Mouse (Mus musculus) lung, postnatal 0 days (tissue): ENCODE measurements around the gene Olfr810. TPM values are rescaled to one million over a fixed set of nuclear protein-coding genes. Genes with fewer than 3 reads are reported as not detected.

Experiments
- ATAC-seq: fragments of 200-750 bp; cut with Nextera tagmentation; 2 replicates; pipeline ENCODE4 v1.8.0; 2017; ENCODE audit warnings: moderate library complexity
- DNase-seq: peaks from one replicate; pipeline ENCODE4 v3.0.0-alpha.2; 2016; ENCODE audit warnings: low spot score
- H3K27ac ChIP-seq: fragments of 300-500 bp; sonication (generic); 2 replicates; pipeline ENCODE4 v1.5.1; 2014; ENCODE audit warnings: antibody characterized with exemption, mild to moderate bottlenecking, low read length, mixed read lengths
- H3K27me3 ChIP-seq: fragments of 300-500 bp; sonication (generic); replicated peaks from 2 replicates; pipeline ENCODE4 v1.6.1; 2014; ENCODE audit warnings: low read length, mixed read lengths; ENCODE audit not compliant: insufficient read depth
- H3K36me3 ChIP-seq: fragments of 300-500 bp; sonication (generic); 2 replicates; pipeline ENCODE4 v1.6.1; 2014; ENCODE audit warnings: low read length, mixed read lengths; ENCODE audit not compliant: insufficient read depth
- H3K4me1 ChIP-seq: fragments of 300-500 bp; sonication (generic); 2 replicates; pipeline ENCODE4 v1.6.1; 2014; ENCODE audit warnings: antibody characterized with exemption, low read depth, low read length, mixed read lengths; ENCODE audit not compliant: insufficient read depth
- H3K4me2 ChIP-seq: fragments of 300-500 bp; sonication (generic); replicated peaks from 2 replicates; pipeline ENCODE4 v1.6.1; 2014; ENCODE audit warnings: low read depth, mild to moderate bottlenecking, low read length, moderate library complexity, mixed read lengths
- H3K4me3 ChIP-seq: fragments of 300-500 bp; sonication (generic); 2 replicates; pipeline ENCODE4 v1.5.1; 2014; ENCODE audit warnings: low read depth, low read length
- H3K9ac ChIP-seq: fragments of 300-500 bp; sonication (generic); replicated peaks from 2 replicates; pipeline ENCODE4 v1.6.1; 2014; ENCODE audit warnings: low read depth, mild to moderate bottlenecking
- H3K9me3 ChIP-seq: fragments of 300-500 bp; sonication (generic); 2 replicates; pipeline ENCODE4 v1.6.1; 2016; ENCODE audit warnings: low read length, mixed read lengths
- CTCF ChIP-seq: IDR thresholded peaks from 2 replicates; pipeline ENCODE4 v1.5.1; 2016; ENCODE audit warnings: antibody characterized with exemption, mild to moderate bottlenecking
- EP300 ChIP-seq: IDR thresholded peaks from 2 replicates; pipeline ENCODE4 v1.6.1; 2016; ENCODE audit warnings: antibody characterized with exemption, mild to moderate bottlenecking, control low read depth
- WGBS: fragments of 180-500 bp; shearing (Covaris S2); extraction: QIAGEN DNeasy Blood & Tissue Kit; methylation state at CpG from one replicate; pipeline ENCODE4 v1.1.7; 2014; 5-methylcytosine and 5-hydroxymethylcytosine counted together
- polyA plus RNA-seq: library from polyadenylated mRNA; unstranded; fragments of >200 nt; fragmentation: Nextera tagmentation; extraction: Ambion mirVana; gene quantifications from 2 replicates; pipeline ENCODE4 v1.2.1, GENCODE M21; 2015

Gene Olfr810
- polyA plus RNA-seq = not detected in 2 replicates

GRCm38 (mm10) chr10:129794817-129795216, at the start of gene Olfr810:
Gene Olfr810 (minus strand): TSS chr10:129794917.
- H3K9me3 ChIP-seq = no peaks in the 10 kb centered on the region
- H3K4me2 ChIP-seq = no peak within 1 kb of the TSS
- no peak for DNase-seq
- TF ChIP-seq CTCF (no peak), EP300 (no peak)
- no peaks in the 10 kb centered on the region for H3K36me3 ChIP-seq
- H3K27ac ChIP-seq = no peak within 1 kb of the TSS
- no peak within 1 kb of the TSS for H3K4me3 ChIP-seq
- no peak for ATAC-seq
- H3K4me1 ChIP-seq = no peaks in the 10 kb centered on the region
- H3K27me3 ChIP-seq = no peaks in the 10 kb centered on the region
- H3K9ac ChIP-seq = no peak within 1 kb of the TSS

GRCm38 (mm10) chr10:129804296-129804695, 9.6 kb upstream of the Olfr810 start, which contains the start of gene Olfr811:
Gene Olfr811 (minus strand): TSS chr10:129804396.
- TF ChIP-seq CTCF (no peak), EP300 (no peak)
- WGBS = 81% methylated on average over 4 of the region's 4 CpGs

DNA sequence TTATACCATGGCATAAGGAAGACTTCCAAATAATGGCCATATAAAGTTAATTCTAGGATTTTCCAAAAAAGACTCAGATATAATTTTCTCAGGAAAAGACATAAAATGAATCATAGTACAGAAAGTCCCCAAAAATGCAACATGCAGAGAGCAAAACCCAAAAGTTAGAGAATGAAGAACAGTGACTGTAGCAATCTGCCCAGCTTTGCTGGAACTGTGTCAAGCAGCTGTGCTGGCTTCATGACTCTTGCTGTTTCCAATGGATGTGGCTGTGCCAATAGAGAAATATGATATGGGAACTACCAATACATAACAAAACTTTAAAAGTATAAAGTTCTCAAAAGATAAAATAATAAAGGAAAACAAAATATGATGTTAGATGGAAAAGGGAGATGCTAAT, 16.6 kb downstream of the Olfr810 start:
- Histone ChIP-seq H3K27me3 (no peaks in the 10 kb centered on the region), H3K9ac (no peak overlapping the region), H3K36me3 (no peaks in the 10 kb centered on the region), H3K4me2 (no peak overlapping the region), H3K4me1 (no peaks in the 10 kb centered on the region), H3K4me3 (no peak overlapping the region), H3K27ac (no peak overlapping the region), H3K9me3 (no peaks in the 10 kb centered on the region)
- ATAC-seq (no peak), DNase-seq (no peak)
- TF ChIP-seq EP300 (no peak), CTCF (no peak)

More at GRCm38 (mm10) chr10:129804296-129804695, 9.6 kb upstream of the Olfr810 start, which contains the start of gene Olfr811:
- Histone ChIP-seq H3K4me3 (no peak within 1 kb of the TSS), H3K27me3 (no peaks in the 10 kb centered on the region), H3K4me2 (no peak within 1 kb of the TSS), H3K9me3 (no peaks in the 10 kb centered on the region), H3K36me3 (no peaks in the 10 kb centered on the region), H3K9ac (no peak within 1 kb of the TSS), H3K27ac (no peak within 1 kb of the TSS), H3K4me1 (no peaks in the 10 kb centered on the region)
- DNase-seq (no peak), ATAC-seq (no peak)

GRCm38 (mm10) chr10:129774338-129774737, 20.4 kb downstream of the Olfr810 start, which contains the start of gene Olfr809:
Gene Olfr809 (plus strand): TSS chr10:129774638.
- ATAC-seq (no peak), DNase-seq (no peak)
- no peaks in the 10 kb centered on the region for H3K4me1 ChIP-seq
- H3K9me3 ChIP-seq = no peaks in the 10 kb centered on the region
- no peaks in the 10 kb centered on the region for H3K27me3 ChIP-seq
- H3K27ac ChIP-seq = no peak within 1 kb of the TSS
- H3K4me2 ChIP-seq = no peak within 1 kb of the TSS
- no peaks in the 10 kb centered on the region for H3K36me3 ChIP-seq
- TF ChIP-seq EP300 = no peak
- TF ChIP-seq CTCF = no peak
- H3K4me3 ChIP-seq = no peak within 1 kb of the TSS
- H3K9ac ChIP-seq = no peak within 1 kb of the TSS

- Histone ChIP-seq H3K4me2 (no peak within 1 kb of the TSS), H3K9ac (no peak within 1 kb of the TSS), H3K27me3 (no peaks in the 10 kb centered on the region), H3K27ac (no peak within 1 kb of the TSS), H3K36me3 (no peaks in the 10 kb centered on the region), H3K9me3 (no peaks in the 10 kb centered on the region), H3K4me3 (no peak within 1 kb of the TSS), H3K4me1 (no peaks in the 10 kb centered on the region)
- TF ChIP-seq CTCF (no peak), EP300 (no peak)
- WGBS = 87% methylated on average over 1 of the region's 1 CpGs
- no peak for ATAC-seq
- no peak for DNase-seq
Measured at GRCm38 (mm10) chr10:129765182-129765581, 29.5 kb downstream of the Olfr810 start, which contains the start of gene Olfr808. Gene Olfr808 (plus strand): TSS chr10:129765482.

DNA sequence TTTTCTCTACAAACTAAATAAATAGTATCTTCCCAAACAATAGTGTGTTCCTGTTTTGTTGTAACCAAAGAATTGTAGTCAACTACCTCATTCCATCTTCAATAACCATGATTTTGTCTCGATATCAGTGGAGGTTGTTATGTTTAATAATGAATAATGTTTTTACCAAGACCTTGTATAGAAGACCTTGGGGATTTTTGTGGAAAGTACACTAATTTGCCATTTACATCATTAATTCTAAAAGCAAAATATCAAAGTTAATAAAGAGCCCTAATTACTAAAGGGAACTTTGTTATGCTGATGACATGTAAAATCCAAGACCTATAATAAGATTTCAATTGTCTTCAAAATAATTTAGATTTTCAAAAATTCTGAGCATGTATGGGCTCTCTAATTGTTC, 37.0 kb downstream of the Olfr810 start, which contains the start of gene Olfr807:
TSS of gene Olfr807 (minus strand) at position 101 of the 400 bp plus-strand sequence.
- no peaks in the 10 kb centered on the region for H3K9me3 ChIP-seq
- no peaks in the 10 kb centered on the region for H3K36me3 ChIP-seq
- H3K9ac ChIP-seq = no peak within 1 kb of the TSS
- H3K27ac ChIP-seq = no peak within 1 kb of the TSS
- H3K4me1 ChIP-seq = no peaks in the 10 kb centered on the region
- no peak within 1 kb of the TSS for H3K4me2 ChIP-seq
- H3K27me3 ChIP-seq = no peaks in the 10 kb centered on the region
- no peak for ATAC-seq
- DNase-seq = no peak
- WGBS = 66% methylated on average over 1 of the region's 1 CpGs
- no peak for TF ChIP-seq CTCF
- TF ChIP-seq EP300 = no peak
- no peak within 1 kb of the TSS for H3K4me3 ChIP-seq

DNA sequence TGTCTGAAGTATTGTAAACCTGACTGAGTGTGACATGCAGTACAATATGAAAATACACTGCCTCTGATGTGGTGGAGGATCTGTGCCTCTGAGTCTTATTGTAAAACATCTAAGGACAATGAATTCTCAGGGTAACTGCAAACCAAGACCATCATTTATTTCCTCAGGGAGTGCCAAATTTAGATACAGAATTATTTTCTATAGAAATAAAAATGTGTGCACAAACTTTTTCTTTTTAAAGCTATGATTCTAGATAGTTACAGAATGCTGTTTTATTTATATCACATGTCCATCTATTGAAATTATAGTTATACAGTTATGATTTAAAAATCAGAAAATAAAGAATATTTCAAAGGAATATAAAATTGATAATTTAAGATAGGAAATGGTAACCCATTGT, 52.9 kb downstream of the Olfr810 start, which contains the start of gene Olfr806:
TSS of gene Olfr806 (minus strand) at position 101 of the 400 bp plus-strand sequence.
- H3K4me1 ChIP-seq = no peaks in the 10 kb centered on the region
- H3K4me3 ChIP-seq = no peak within 1 kb of the TSS
- no peak for ATAC-seq
- H3K27ac ChIP-seq = no peak within 1 kb of the TSS
- no peak for DNase-seq
- H3K4me2 ChIP-seq = no peak within 1 kb of the TSS
- no peaks in the 10 kb centered on the region for H3K27me3 ChIP-seq
- TF ChIP-seq EP300 (no peak), CTCF (no peak)
- no peaks in the 10 kb centered on the region for H3K9me3 ChIP-seq
- no peak within 1 kb of the TSS for H3K9ac ChIP-seq
- no peaks in the 10 kb centered on the region for H3K36me3 ChIP-seq

Other genes starting within 250 kb of the Olfr810 start
- not detected in 2 replicates for gene Olfr794, start 227.3 kb downstream of the Olfr810 start, polyA plus RNA-seq
- not detected in 2 replicates for gene Olfr796, start 182.3 kb downstream of the Olfr810 start, polyA plus RNA-seq
- not detected in 2 replicates for gene Olfr798, start 167.0 kb downstream of the Olfr810 start, polyA plus RNA-seq
- gene Olfr799, start 157.4 kb downstream of the Olfr810 start, polyA plus RNA-seq = not detected in 2 replicates
- not detected in 2 replicates for gene Olfr800, start 137.2 kb downstream of the Olfr810 start, polyA plus RNA-seq
- gene Olfr801, start 121.1 kb downstream of the Olfr810 start, polyA plus RNA-seq = not detected in 2 replicates
- not detected in 2 replicates for gene Olfr802, start 106.7 kb downstream of the Olfr810 start, polyA plus RNA-seq
- gene Olfr803, start 100.6 kb downstream of the Olfr810 start, polyA plus RNA-seq = not detected in 2 replicates
- not detected in 2 replicates for gene Olfr804, start 91.7 kb downstream of the Olfr810 start, polyA plus RNA-seq
- gene Olfr805, start 65.5 kb downstream of the Olfr810 start, polyA plus RNA-seq = not detected in 2 replicates
- not detected in 2 replicates for gene Olfr806, start 53.0 kb downstream of the Olfr810 start, polyA plus RNA-seq
- not detected in 2 replicates for gene Olfr807, start 37.1 kb downstream of the Olfr810 start, polyA plus RNA-seq
- gene Olfr808, start 29.4 kb downstream of the Olfr810 start, polyA plus RNA-seq = not detected in 2 replicates
- gene Olfr809, start 20.3 kb downstream of the Olfr810 start, polyA plus RNA-seq = not detected in 2 replicates
- not detected in 2 replicates for gene Olfr811, start 9.5 kb upstream of the Olfr810 start, polyA plus RNA-seq
- gene Olfr812, start 51.2 kb upstream of the Olfr810 start, polyA plus RNA-seq = not detected in 2 replicates
- not detected in 2 replicates for gene Olfr813, start 60.5 kb upstream of the Olfr810 start, polyA plus RNA-seq
- not detected in 2 replicates for gene Olfr814, start 84.9 kb upstream of the Olfr810 start, polyA plus RNA-seq
- not detected in 2 replicates for gene Olfr815, start 111.0 kb upstream of the Olfr810 start, polyA plus RNA-seq
- not detected in 2 replicates for gene Olfr816, start 120.7 kb upstream of the Olfr810 start, polyA plus RNA-seq
- not detected in 2 replicates for gene Olfr818, start 154.2 kb upstream of the Olfr810 start, polyA plus RNA-seq
- not detected in 2 replicates for gene Olfr819, start 172.3 kb upstream of the Olfr810 start, polyA plus RNA-seq
- not detected in 2 replicates for gene Olfr247, start 181.2 kb upstream of the Olfr810 start, polyA plus RNA-seq
- gene Gm10310, start 190.1 kb upstream of the Olfr810 start, polyA plus RNA-seq = not detected in 2 replicates
- not detected in 2 replicates for gene Olfr820, start 217.7 kb upstream of the Olfr810 start, polyA plus RNA-seq
- gene Olfr821, start 235.4 kb upstream of the Olfr810 start, polyA plus RNA-seq = not detected in 2 replicates